8 mouse cellular contexts compared by ENCODE assay signal in genomic region chr6:121109181-121109981, GRCm38 (mm10). TPM values are rescaled to one million over a fixed set of nuclear protein-coding genes. Genes with fewer than 3 reads are reported as not detected.
DNase-seq lines count a peak whose midpoint lies in the region; ATAC-seq and TF ChIP-seq lines count a peak whose summit lies in the region.

No protein-coding gene starts in this region.

- H3K27ac ChIP-seq in ES-E14 (ENCODE audit: insufficient read depth, low read depth, low read length, poor library complexity, severe bottlenecking): no peak overlapping the region
- H3K27ac ChIP-seq in kidney, embryonic 15.5 days: peak overlapping the region; percentile 84; the same call in 1 of the 2 replicates

- in situ Hi-C loops in ES-E14 (cut with MboI; ENCODE audit: low sequenced_read_pairs in 2 of 2, unreplicated experiment in 2 of 2): no loop called here

- H3K9ac ChIP-seq in ES-E14 (ENCODE audit: insufficient read depth, low read depth, low read length, poor library complexity, severe bottlenecking): peak overlapping the region; percentile 86
- peak overlapping the region; percentile 75 for H3K9ac ChIP-seq in kidney, embryonic 15.5 days

- peak overlapping the region; percentile 95 for H3K4me2 ChIP-seq in kidney, embryonic 15.5 days

- ATAC-seq in granulocyte monocyte progenitor cell, adult 5-6 weeks (replicated peaks; ENCODE audit: poor library complexity, severe bottlenecking): peak; percentile 13
- peak; percentile 39 for ATAC-seq in kidney, embryonic 15.5 days (replicated peaks; ENCODE audit: low FRiP score)

- peak overlapping the region; percentile 86 to 91 for H3K4me3 ChIP-seq in ES-E14 (ENCODE audit: insufficient read depth in 1 of 2, low read depth in 1 of 2, low read length in 2 of 2, poor library complexity in 1 of 2, severe bottlenecking in 1 of 2)
- peak overlapping the region; percentile 80 for H3K4me3 ChIP-seq in kidney, embryonic 15.5 days (replicated peaks)

- H3K9me3 ChIP-seq in ES-E14 (ENCODE audit: control insufficient read depth, insufficient read depth, low read depth, low read length): no peaks in the 10 kb centered on the region
- no peaks in the 10 kb centered on the region for H3K9me3 ChIP-seq in kidney, embryonic 15.5 days (replicated peaks)

- H3K36me3 ChIP-seq in ES-E14 (ENCODE audit: control insufficient read depth, insufficient read depth, low read length, poor library complexity, severe bottlenecking): no peaks in the 10 kb centered on the region
- no peaks in the 10 kb centered on the region for H3K36me3 ChIP-seq in kidney, embryonic 15.5 days

- peaks cover 5 to 12% of the 10 kb centered on the region in 2 experiments; a peak in 3 of 4 replicates for H3K4me1 ChIP-seq in ES-E14 (ENCODE audit: control insufficient read depth in 2 of 2, insufficient read depth in 2 of 2, low read length in 2 of 2, poor library complexity in 1 of 2)
- peaks cover 52% of the 10 kb centered on the region for H3K4me1 ChIP-seq in kidney, embryonic 15.5 days

- H3K27me3 ChIP-seq in kidney, embryonic 15.5 days: no peaks in the 10 kb centered on the region

- under 1% methylated on average over 51 of the region's 52 CpGs for WGBS in kidney, embryonic 15.5 days

- peak; percentile 46 for DNase-seq in frontal cortex, postnatal 36 days (ENCODE audit: low spot score in 2 of 2)
- DNase-seq in frontal cortex, postnatal 14 days (ENCODE audit: low spot score in 2 of 2): no peak
- DNase-seq in ES-E14 (ENCODE audit: low read depth, low spot score): no peak
- DNase-seq in cerebellum, postnatal 10 days: peak; percentile 65 to 72
- peak; percentile 56 for DNase-seq in lung, postnatal 10 days
- DNase-seq in spleen, postnatal 10 days (ENCODE audit: low spot score in 2 of 2): peak; percentile 61 to 70

TF ChIP-seq in ES-E14, 5 proteins besides CTCF, POLR2A, EP300 and RAD21:
- no peak for TF ChIP-seq MAFK (IDR thresholded peaks at IDR 0.05; ENCODE audit: insufficient read depth, low read depth, low read length)
- TF ChIP-seq ZC3H11A (IDR thresholded peaks at IDR 0.05; ENCODE audit: borderline replicate concordance, low read depth, low read length): no peak
- no peak for TF ChIP-seq ZNF384 (IDR thresholded peaks at IDR 0.05; ENCODE audit: low read depth, low read length)
- no peak for TF ChIP-seq CHD2 (IDR thresholded peaks at IDR 0.05; ENCODE audit: low read depth, low read length)
- no peak for TF ChIP-seq HCFC1 (IDR thresholded peaks at IDR 0.05; ENCODE audit: borderline replicate concordance, insufficient read depth, low read length)

RNA-seq across cellular contexts. Expression of gene Mical3, which starts 21.4 kb away (rescaled TPM):
- 30.0 and 30.9 TPM in 2 replicates for total RNA-seq in ES-E14 (2012; rRNA removed)
- 10.7 and 11.2 TPM in 2 replicates for total RNA-seq in granulocyte monocyte progenitor cell, adult 5-6 weeks (2014; fragmentation: Nextera tagmentation)
- total RNA-seq in granulocyte monocyte progenitor cell, adult 5-6 weeks (2017): 5.6 and 6.4 TPM in 2 replicates
- polyA plus RNA-seq in kidney, embryonic 15.5 days (2015; fragmentation: Nextera tagmentation; extraction: Ambion mirVana): 12.0 and 13.1 TPM in 2 replicates

Comparison
In these comparisons a context has a peak if more than half of its experiments do, and no peak if none do; other contexts are left out.
1. DNase-seq: peak in frontal cortex, postnatal 36 days (2 of 2), cerebellum, postnatal 10 days (2 of 2), lung, postnatal 10 days (single experiment) and spleen, postnatal 10 days (2 of 2); none in frontal cortex, postnatal 14 days (0 of 2) and ES-E14 (single experiment).